Mouse (Mus musculus) embryonic facial prominence, embryonic 11.5 days (tissue): ENCODE results near the gene P3h1. TPM values are rescaled to one million over a fixed set of nuclear protein-coding genes. Genes with fewer than 3 reads are reported as not detected.

Source experiments
- polyA plus RNA-seq: library from polyadenylated mRNA; unstranded; fragments of >200 nt; fragmentation: Nextera tagmentation; extraction: Ambion mirVana; gene quantifications from 2 replicates; pipeline ENCODE4 v1.2.1, GENCODE M21; 2014

Gene P3h1
- polyA plus RNA-seq, 1 experiment from 2014 or later, result 20.0 TPM

Other genes with a start within 250 kb of the P3h1 start
- gene Slc2a1, start 124.2 kb upstream of the P3h1 start, polyA plus RNA-seq, result 111 and 140 TPM in 2 replicates
- gene Zfp691, start 58.7 kb upstream of the P3h1 start, polyA plus RNA-seq, result 6.9 and 8.2 TPM in 2 replicates
- gene Ermap, start 42.9 kb upstream of the P3h1 start, polyA plus RNA-seq, result 7.0 and 8.7 TPM in 2 replicates
- gene Svbp, start 37.6 kb upstream of the P3h1 start, polyA plus RNA-seq, result 174 and 184 TPM in 2 replicates
- gene Tmem269, start 14.7 kb upstream of the P3h1 start, polyA plus RNA-seq, result not detected in 2 replicates
- 35.1 and 39.9 TPM in 2 replicates for gene AU022252, start 203 bp upstream of the P3h1 start, polyA plus RNA-seq
- not detected in 2 replicates for gene Cldn19, start 22.5 kb downstream of the P3h1 start, polyA plus RNA-seq
- 1,287 and 1,398 TPM in 2 replicates for gene Ybx1, start 61.7 kb downstream of the P3h1 start, polyA plus RNA-seq
- gene Ppih, start 87.6 kb downstream of the P3h1 start, polyA plus RNA-seq, result 153 and 157 TPM in 2 replicates
- 6.7 and 7.7 TPM in 2 replicates for gene Ccdc30, start 182.6 kb downstream of the P3h1 start, polyA plus RNA-seq
- 32.5 and 34.3 TPM in 2 replicates for gene Ppcs, start 189.5 kb downstream of the P3h1 start, polyA plus RNA-seq
- not detected in 2 replicates for gene Zmynd12, start 189.9 kb downstream of the P3h1 start, polyA plus RNA-seq